Mouse (Mus musculus): ENCODE data around the gene Krcc1. TPM values are rescaled to one million over a fixed set of nuclear protein-coding genes. Genes with fewer than 3 reads are reported as not detected.

Krcc1 gene
- total RNA-seq (2014; rRNA removed) = 13.6 and 20.9 TPM in 2 replicates
- 14.0 and 14.6 TPM in 2 replicates for polyA plus RNA-seq (2015; fragmentation: Nextera tagmentation; extraction: Ambion mirVana)

GRCm38 (mm10) chr6:71271389-71272315, at the start of gene Krcc1:
Gene Krcc1 (plus strand): TSS chr6:71271677.
- H3K9ac ChIP-seq = peak within 1 kb of the TSS; percentile 98
- peak within 1 kb of the TSS; percentile 77 for H3K4me2 ChIP-seq (ENCODE audit: low read depth)
- DNase-seq = peak; percentile 96
- WGBS = under 1% methylated on average over 82 of the region's 84 CpGs
- peaks cover 6% of the 10 kb centered on the region; the same call in 1 of the 2 replicates for H3K4me1 ChIP-seq (ENCODE audit: insufficient read depth)
- H3K36me3 ChIP-seq (ENCODE audit: insufficient read depth) = no peaks in the 10 kb centered on the region
- no peaks in the 10 kb centered on the region for H3K9me3 ChIP-seq (ENCODE audit: low read length)
- peak within 1 kb of the TSS; percentile 96 for H3K27ac ChIP-seq (ENCODE audit: low read depth, low read length)
- peak within 1 kb of the TSS; percentile 93 for H3K4me3 ChIP-seq (ENCODE audit: low read depth, low read length)
- H3K27me3 ChIP-seq (ENCODE audit: insufficient read depth, low read length) = no peaks in the 10 kb centered on the region
- TF ChIP-seq CTCF (IDR thresholded peaks at IDR 0.05; ENCODE audit: low read depth) = peak; percentile 26; the same call in 1 of the 2 replicates
- peak; percentile 90 for ATAC-seq

GRCm38 (mm10) chr6:71224184-71224943, 47.1 kb upstream of the Krcc1 start:
- no peak for TF ChIP-seq CTCF (IDR thresholded peaks at IDR 0.05; ENCODE audit: low read depth)
- Histone ChIP-seq H3K36me3 (ENCODE audit: insufficient read depth) (no peaks in the 10 kb centered on the region), H3K9ac (no peak overlapping the region), H3K27ac (ENCODE audit: low read depth, low read length) (no peak overlapping the region), H3K4me3 (ENCODE audit: low read depth, low read length) (no peak overlapping the region), H3K27me3 (ENCODE audit: insufficient read depth, low read length) (no peaks in the 10 kb centered on the region), H3K9me3 (ENCODE audit: low read length) (no peaks in the 10 kb centered on the region), H3K4me1 (ENCODE audit: insufficient read depth) (no peaks in the 10 kb centered on the region), H3K4me2 (ENCODE audit: low read depth) (no peak overlapping the region)
- ATAC-seq = no peak
- no peak for DNase-seq
- 79% methylated on average over 3 of the region's 3 CpGs for WGBS

- no peak for DNase-seq
- 29% methylated on average over 6 of the region's 6 CpGs for WGBS
- no peak for ATAC-seq
Measured at GRCm38 (mm10) chr6:71226544-71226943, 44.9 kb upstream of the Krcc1 start.

GRCm38 (mm10) chr6:71227157-71227770, 44.2 kb upstream of the Krcc1 start:
- ATAC-seq (no peak), DNase-seq (no peak)
- H3K4me1 ChIP-seq (ENCODE audit: insufficient read depth) = no peaks in the 10 kb centered on the region
- H3K36me3 ChIP-seq (ENCODE audit: insufficient read depth) = no peaks in the 10 kb centered on the region
- H3K27me3 ChIP-seq (ENCODE audit: insufficient read depth, low read length) = no peaks in the 10 kb centered on the region
- no peaks in the 10 kb centered on the region for H3K9me3 ChIP-seq (ENCODE audit: low read length)
- no peak overlapping the region for H3K4me2 ChIP-seq (ENCODE audit: low read depth)
- H3K4me3 ChIP-seq (ENCODE audit: low read depth, low read length) = no peak overlapping the region
- H3K27ac ChIP-seq (ENCODE audit: low read depth, low read length) = no peak overlapping the region
- WGBS = 11% methylated on average over 7 of the region's 7 CpGs
- TF ChIP-seq CTCF (IDR thresholded peaks at IDR 0.05; ENCODE audit: low read depth) = no peak
- no peak overlapping the region for H3K9ac ChIP-seq

More at GRCm38 (mm10) chr6:71226544-71226943, 44.9 kb upstream of the Krcc1 start:
- Histone ChIP-seq H3K36me3 (ENCODE audit: insufficient read depth) (no peaks in the 10 kb centered on the region), H3K4me3 (ENCODE audit: low read depth, low read length) (no peak overlapping the region), H3K9ac (no peak overlapping the region), H3K4me1 (ENCODE audit: insufficient read depth) (no peaks in the 10 kb centered on the region), H3K4me2 (ENCODE audit: low read depth) (no peak overlapping the region), H3K27me3 (ENCODE audit: insufficient read depth, low read length) (no peaks in the 10 kb centered on the region), H3K27ac (ENCODE audit: low read depth, low read length) (no peak overlapping the region), H3K9me3 (ENCODE audit: low read length) (no peaks in the 10 kb centered on the region)
- TF ChIP-seq CTCF (IDR thresholded peaks at IDR 0.05; ENCODE audit: low read depth) = no peak

GRCm38 (mm10) chr6:71235121-71235520, 36.4 kb upstream of the Krcc1 start:
- no peak overlapping the region for H3K4me2 ChIP-seq (ENCODE audit: low read depth)
- H3K27me3 ChIP-seq (ENCODE audit: insufficient read depth, low read length) = no peaks in the 10 kb centered on the region
- H3K9me3 ChIP-seq (ENCODE audit: low read length) = no peaks in the 10 kb centered on the region
- no peak overlapping the region for H3K4me3 ChIP-seq (ENCODE audit: low read depth, low read length)
- H3K9ac ChIP-seq = no peak overlapping the region
- DNase-seq (no peak), ATAC-seq (no peak)
- no peaks in the 10 kb centered on the region for H3K36me3 ChIP-seq (ENCODE audit: insufficient read depth)
- WGBS = 90% methylated on average over 13 of the region's 13 CpGs
- H3K27ac ChIP-seq (ENCODE audit: low read depth, low read length) = no peak overlapping the region
- no peaks in the 10 kb centered on the region for H3K4me1 ChIP-seq (ENCODE audit: insufficient read depth)
- no peak for TF ChIP-seq CTCF (IDR thresholded peaks at IDR 0.05; ENCODE audit: low read depth)

GRCm38 (mm10) chr6:71235944-71236343, 35.5 kb upstream of the Krcc1 start:
- WGBS = 81% methylated on average over 3 of the region's 3 CpGs
- no peak for TF ChIP-seq CTCF (IDR thresholded peaks at IDR 0.05; ENCODE audit: low read depth)

More at GRCm38 (mm10) chr6:71235944-71236343, 35.5 kb upstream of the Krcc1 start:
- no peak for DNase-seq
- no peak overlapping the region for H3K4me2 ChIP-seq (ENCODE audit: low read depth)
- no peaks in the 10 kb centered on the region for H3K4me1 ChIP-seq (ENCODE audit: insufficient read depth)
- no peaks in the 10 kb centered on the region for H3K27me3 ChIP-seq (ENCODE audit: insufficient read depth, low read length)
- H3K9ac ChIP-seq = no peak overlapping the region
- H3K27ac ChIP-seq (ENCODE audit: low read depth, low read length) = no peak overlapping the region
- no peaks in the 10 kb centered on the region for H3K36me3 ChIP-seq (ENCODE audit: insufficient read depth)
- no peak for ATAC-seq
- H3K9me3 ChIP-seq (ENCODE audit: low read length) = no peaks in the 10 kb centered on the region
- H3K4me3 ChIP-seq (ENCODE audit: low read depth, low read length) = no peak overlapping the region

Measured in forebrain, postnatal 0 days (tissue).